Mouse (Mus musculus) cerebellum, postnatal 25 days (tissue): Measurements from ENCODE around the gene Gpat2.

Experiments used
- DNase-seq, 2 experiments: peaks; one replicate each; pipeline ENCODE4 v3.0.0; 2021; ENCODE audit warnings: mixed read lengths in 2 of 2

The Gpat2 gene

GRCm38 (mm10) chr2:127424977-127425376 is at the start of gene Gpat2:
Gene Gpat2 (plus strand): TSS chr2:127425199.
- DNase-seq: no peak

- DNase-seq: no peak
These were observed 49.1 kb upstream of the Gpat2 start for GRCm38 (mm10) chr2:127375759-127376341.

GRCm38 (mm10) chr2:127376423-127377051 is 48.5 kb upstream of the Gpat2 start:
- DNase-seq: no peak

- DNase-seq: no peak
These were observed 46.9 kb upstream of the Gpat2 start for GRCm38 (mm10) chr2:127377942-127378610.

GRCm38 (mm10) chr2:127378611-127378990 is 46.4 kb upstream of the Gpat2 start:
- DNase-seq: no peak

GRCm38 (mm10) chr2:127379250-127379649 is 45.7 kb upstream of the Gpat2 start:
- DNase-seq: no peak

GRCm38 (mm10) chr2:127383881-127384280 is 41.1 kb upstream of the Gpat2 start:
- no peak for DNase-seq

- no peak for DNase-seq
These were observed 37.5 kb upstream of the Gpat2 start for GRCm38 (mm10) chr2:127387521-127387920.

- no peak for DNase-seq
These were observed 34.6 kb upstream of the Gpat2 start for GRCm38 (mm10) chr2:127390352-127390751.

- no peak for DNase-seq
These were observed 34.2 kb upstream of the Gpat2 start for GRCm38 (mm10) chr2:127390846-127391245.

- DNase-seq: no peak
These were observed 33.7 kb upstream of the Gpat2 start for GRCm38 (mm10) chr2:127391323-127391722.

GRCm38 (mm10) chr2:127394606-127395161 is 30.3 kb upstream of the Gpat2 start:
- no peak for DNase-seq

- DNase-seq: no peak
These were observed 26.3 kb upstream of the Gpat2 start for GRCm38 (mm10) chr2:127398738-127399137.

GRCm38 (mm10) chr2:127411126-127411525 is 13.9 kb upstream of the Gpat2 start:
- no peak for DNase-seq

GRCm38 (mm10) chr2:127415806-127416205 is 9.2 kb upstream of the Gpat2 start:
- DNase-seq: no peak

GRCm38 (mm10) chr2:127416706-127417105 is 8.3 kb upstream of the Gpat2 start:
- no peak for DNase-seq

GRCm38 (mm10) chr2:127418266-127418970 is 6.6 kb upstream of the Gpat2 start:
- DNase-seq: no peak

- peak; percentile 34 to 56 for DNase-seq
These were observed 5.2 kb downstream of the Gpat2 start for GRCm38 (mm10) chr2:127430238-127430637.

- DNase-seq: peak; percentile 51 to 64
These were observed 8.7 kb downstream of the Gpat2 start for GRCm38 (mm10) chr2:127433487-127434295.

- DNase-seq: peak in 1 of 2 experiments; percentile 34
These were observed 10.1 kb downstream of the Gpat2 start for GRCm38 (mm10) chr2:127435135-127435534.

- no peak for DNase-seq
These were observed 10.6 kb downstream of the Gpat2 start for GRCm38 (mm10) chr2:127435554-127435953.

- no peak for DNase-seq
These were observed 12.7 kb downstream of the Gpat2 start for GRCm38 (mm10) chr2:127437697-127438096.
